Mouse (Mus musculus) neutrophil, adult 59 days (primary cell): Measurements from ENCODE around the gene Mark4. TPM values are rescaled to one million over a fixed set of nuclear protein-coding genes. Genes with fewer than 3 reads are reported as not detected.

Source experiments
- total RNA-seq, 2 experiments: library from RNA; stranded (reverse); gene quantifications; 1 replicate in 1 of 2; 2 replicates in 1 of 2; pipeline ENCODE4 v1.2.4; 2023

Gene Mark4
- total RNA-seq = 10 to 100 TPM; 28.3 to 31.5 TPM

GRCm38 (mm10) chr7:19458591-19459111 is at the start of gene Mark4:
Gene Mark4 (minus strand): TSS chr7:19458821.

DNA sequence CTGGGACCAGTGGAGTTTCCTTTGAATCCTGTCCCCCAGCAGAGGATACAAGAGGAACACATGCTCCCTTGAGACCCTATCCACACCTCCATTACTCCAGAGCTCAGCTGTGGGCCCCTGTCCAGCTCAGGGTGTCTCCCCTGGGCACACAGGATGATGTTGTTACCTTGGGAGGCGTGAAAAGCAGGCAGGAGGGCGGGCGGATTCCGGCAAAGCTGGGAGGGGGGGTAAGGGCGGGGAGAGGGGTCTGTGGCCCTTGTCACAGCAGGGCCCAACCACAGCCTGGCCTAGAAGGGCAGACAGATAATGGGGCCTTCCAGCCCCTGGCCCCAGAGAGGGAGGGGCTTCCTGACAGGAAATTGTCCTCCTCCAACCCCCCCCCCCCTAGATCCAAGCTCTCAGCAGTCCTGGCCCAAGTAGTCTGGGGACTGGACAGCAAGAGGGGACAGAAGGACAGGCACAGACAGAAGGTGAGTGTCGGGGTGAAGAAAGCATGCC is 4.3 kb upstream of the Mark4 start, which contains the start of gene Exoc3l2:
Gene Exoc3l2, plus strand, starts transcription at position 448 of the 498 bp plus-strand sequence.

DNA sequence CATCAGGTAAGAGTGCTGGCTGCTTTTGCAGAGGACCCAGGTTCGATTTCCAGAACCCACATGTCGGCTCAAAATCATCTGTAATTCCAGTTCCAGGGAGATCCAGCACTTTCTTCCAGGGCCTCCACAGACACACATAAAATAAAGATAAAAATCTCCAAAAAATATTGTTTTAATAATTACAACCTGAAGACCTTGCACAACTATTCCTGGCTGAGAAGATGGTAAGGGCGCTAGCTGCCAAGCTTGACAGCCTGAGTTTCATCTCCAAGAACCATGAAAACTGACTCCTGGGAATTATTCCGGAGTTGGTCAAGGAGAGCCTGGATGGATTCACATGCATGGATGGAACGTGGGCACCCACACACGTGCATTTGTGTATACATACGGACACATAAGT is 54.1 kb downstream of the Mark4 start, which contains the start of gene Ckm:
Gene Ckm, plus strand, starts transcription at position 301 of the 400 bp plus-strand sequence.

DNA sequence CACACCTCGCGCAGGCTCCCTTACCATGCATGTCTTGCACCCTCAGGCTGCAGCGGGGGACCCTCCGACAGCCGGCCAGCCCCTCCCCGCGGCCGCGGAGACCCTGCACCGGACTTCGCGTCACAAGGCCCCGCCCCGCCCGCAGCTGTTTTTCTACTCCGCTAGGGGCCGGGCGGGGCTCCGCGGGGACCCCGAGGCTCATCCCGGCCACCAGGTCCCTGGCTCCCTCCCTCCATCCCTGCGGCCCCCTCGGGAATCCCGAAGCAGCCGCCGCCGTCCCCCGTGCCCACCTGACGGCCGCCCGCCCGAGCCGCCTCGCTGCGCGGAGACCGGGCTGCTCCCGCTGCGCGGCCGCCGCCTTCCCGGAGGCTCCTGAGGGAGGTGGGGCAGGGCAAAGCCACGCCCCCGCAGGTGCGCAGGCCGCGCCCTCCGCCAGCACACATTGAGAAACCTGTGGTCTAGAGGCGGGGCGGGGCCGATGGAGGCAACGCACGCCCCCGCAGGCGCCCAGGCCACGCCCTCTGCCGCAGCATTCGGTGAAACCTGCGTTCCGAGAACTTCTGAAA is 54.8 kb downstream of the Mark4 start, which contains the start of gene Klc3:
Gene Klc3, minus strand, starts transcription at position 374 of the 566 bp plus-strand sequence.

DNA sequence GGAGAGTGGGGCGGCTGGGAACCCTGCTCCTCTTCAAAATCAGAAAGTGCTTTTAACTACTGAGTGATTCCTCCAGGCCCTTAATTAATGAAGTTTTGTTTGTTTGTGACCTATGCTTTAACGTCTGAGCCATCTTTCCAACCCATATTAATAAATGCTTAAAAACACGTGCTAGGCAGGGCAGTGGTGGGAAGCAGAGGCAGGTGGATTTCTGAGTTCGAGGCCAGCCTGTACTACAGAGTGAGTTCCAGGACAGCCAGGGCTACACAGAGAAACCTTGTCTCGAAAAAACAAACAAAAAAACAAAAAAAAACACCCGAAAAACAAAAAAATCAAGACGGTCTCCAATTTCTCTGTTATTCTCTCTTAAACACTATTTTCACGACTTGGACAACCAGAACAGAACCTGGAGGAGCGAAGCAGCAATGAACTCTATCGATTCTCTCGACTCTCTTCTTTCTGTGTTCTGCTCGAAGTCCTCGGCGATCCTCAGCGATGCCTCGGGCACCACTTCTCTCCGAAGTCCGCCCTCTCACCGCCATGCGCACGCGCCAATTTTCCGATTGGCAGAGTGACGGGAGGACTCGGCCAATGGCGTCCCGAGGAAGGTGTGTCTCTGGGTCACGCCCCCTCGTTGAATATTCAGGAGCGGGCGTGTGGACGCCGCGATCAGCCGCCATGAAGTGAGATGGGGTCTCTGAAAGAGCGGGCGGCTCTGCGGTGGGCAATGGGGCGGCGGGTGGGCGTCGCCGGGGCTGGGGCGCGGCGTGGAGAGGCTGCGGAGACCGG is 77.0 kb downstream of the Mark4 start, which contains the start of gene Ercc2:
Gene Ercc2, plus strand, starts transcription at position 634 of the 789 bp plus-strand sequence.

Other genes starting within 250 kb of the Mark4 start
- under 1 TPM in 1 of 2 experiments, not detected in 1; 0.13 TPM for gene Gpr4, start 246.3 kb downstream of the Mark4 start, total RNA-seq
- 10 to 100 TPM; 22.3 to 24.6 TPM for gene Opa3, start 230.5 kb downstream of the Mark4 start, total RNA-seq
- 100 to 1,000 TPM; 636 to 660 TPM for gene Vasp, start 187.0 kb downstream of the Mark4 start, total RNA-seq
- gene Ppm1n, start 178.8 kb downstream of the Mark4 start, total RNA-seq = under 1 TPM in 1 of 2 experiments, not detected in 1; 0.49 TPM
- gene Rtn2, start 176.2 kb downstream of the Mark4 start, total RNA-seq = not detected
- gene Fosb, start 148.8 kb downstream of the Mark4 start, total RNA-seq = 1,000 to 10,000 TPM in 1 of 2 experiments, 100 to 1,000 TPM in 1; 803 to 1,216 TPM
- 10 to 100 TPM; 17.0 to 24.4 TPM for gene Ercc1, start 114.0 kb downstream of the Mark4 start, total RNA-seq
- 1 to 10 TPM; 6.7 to 7.1 TPM for gene Cd3eap, start 99.3 kb downstream of the Mark4 start, total RNA-seq
- 1 to 10 TPM; 1.7 to 2.0 TPM for gene Ppp1r13l, start 99.1 kb downstream of the Mark4 start, total RNA-seq
- 10 to 100 TPM; 15.0 to 20.7 TPM for gene Ercc2, start 76.8 kb downstream of the Mark4 start, total RNA-seq
- under 1 TPM; 0.42 to 0.62 TPM for gene Klc3, start 54.7 kb downstream of the Mark4 start, total RNA-seq
- gene Ckm, start 54.0 kb downstream of the Mark4 start, total RNA-seq = 1 to 10 TPM; 2.1 to 2.2 TPM
- gene Exoc3l2, start 4.5 kb upstream of the Mark4 start, total RNA-seq = under 1 TPM; 0.38 to 0.42 TPM
- gene Bloc1s3, start 49.5 kb upstream of the Mark4 start, total RNA-seq = 1 to 10 TPM; 9.0 to 9.2 TPM
- gene Trappc6a, start 49.6 kb upstream of the Mark4 start, total RNA-seq = 10 to 100 TPM; 23.9 to 24.1 TPM
- gene Nkpd1, start 59.0 kb upstream of the Mark4 start, total RNA-seq = not detected
- gene Ppp1r37, start 104.3 kb upstream of the Mark4 start, total RNA-seq = 10 to 100 TPM; 31.7 to 37.9 TPM
- gene Zfp296, start 118.5 kb upstream of the Mark4 start, total RNA-seq = 1 to 10 TPM; 3.3 to 4.4 TPM
- 10 to 100 TPM; 50.6 to 59.9 TPM for gene Gemin7, start 118.8 kb upstream of the Mark4 start, total RNA-seq
- 10 to 100 TPM; 46.3 to 53.5 TPM for gene Clasrp, start 145.7 kb upstream of the Mark4 start, total RNA-seq
- 10 to 100 TPM; 17.2 to 17.5 TPM for gene Relb, start 170.6 kb upstream of the Mark4 start, total RNA-seq
- gene Clptm1, start 206.2 kb upstream of the Mark4 start, total RNA-seq = 10 to 100 TPM; 50.7 to 55.8 TPM
- 10 to 100 TPM; 29.8 to 43.2 TPM for gene Apoc2, start 219.1 kb upstream of the Mark4 start, total RNA-seq
- under 1 TPM in 1 of 2 experiments, not detected in 1; 0.91 TPM for gene Gm44805, start 222.6 kb upstream of the Mark4 start, total RNA-seq
- gene Apoc4, start 222.7 kb upstream of the Mark4 start, total RNA-seq = not detected
- 1 to 10 TPM; 2.0 to 4.6 TPM for gene Apoc1, start 233.8 kb upstream of the Mark4 start, total RNA-seq
- 10 to 100 TPM; 61.2 to 81.9 TPM for gene Apoe, start 240.4 kb upstream of the Mark4 start, total RNA-seq